Mouse (Mus musculus): ENCODE measurements at regions not wholly inside any gene's neighbourhood (a gene's known extent, or its start where the extent isn't known, plus 50 kb on each side); places are given as distances from the start of the nearest gene placed in this dataset.

DNA sequence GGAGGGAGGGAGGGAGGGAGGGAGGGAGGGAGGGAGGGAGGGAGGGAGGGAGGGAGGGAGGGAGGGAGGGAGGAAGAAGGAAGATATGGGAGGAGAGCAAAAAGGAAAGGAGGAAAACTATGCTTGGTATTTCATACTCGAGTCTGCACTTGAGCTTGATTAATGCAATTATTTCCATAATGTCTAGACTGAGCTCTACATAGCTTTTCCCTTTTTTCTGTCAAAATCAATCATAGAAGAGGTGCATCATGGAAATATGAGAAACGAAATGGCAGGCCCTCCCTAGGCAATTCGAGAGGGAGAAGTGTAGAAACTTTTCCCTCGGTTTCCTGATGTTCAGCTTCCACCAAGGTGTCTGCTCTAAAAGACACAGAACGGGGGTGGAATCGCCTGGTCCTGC, 417.6 kb downstream of the Plk2 start:
- DNase-seq = peak; percentile 16

DNA sequence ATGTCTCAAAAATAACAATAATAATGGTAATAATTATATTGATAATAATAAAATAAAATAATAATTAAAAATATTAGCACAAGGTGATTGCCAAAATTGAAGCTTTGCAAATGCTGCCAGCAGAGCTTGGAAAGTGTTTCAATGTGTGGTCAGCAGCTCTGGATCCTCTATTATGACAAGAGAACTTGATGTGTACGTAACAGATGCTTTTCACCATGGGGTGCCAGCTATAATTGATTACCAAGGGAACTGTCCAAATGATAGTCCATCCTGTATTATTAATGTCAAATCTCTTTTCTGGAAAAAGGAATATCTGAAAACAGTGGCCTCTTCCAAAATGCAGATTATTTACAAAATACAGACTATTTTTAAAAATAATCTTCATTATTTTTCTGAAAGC, 419.2 kb downstream of the Plk2 start:
- no peak for DNase-seq

DNA sequence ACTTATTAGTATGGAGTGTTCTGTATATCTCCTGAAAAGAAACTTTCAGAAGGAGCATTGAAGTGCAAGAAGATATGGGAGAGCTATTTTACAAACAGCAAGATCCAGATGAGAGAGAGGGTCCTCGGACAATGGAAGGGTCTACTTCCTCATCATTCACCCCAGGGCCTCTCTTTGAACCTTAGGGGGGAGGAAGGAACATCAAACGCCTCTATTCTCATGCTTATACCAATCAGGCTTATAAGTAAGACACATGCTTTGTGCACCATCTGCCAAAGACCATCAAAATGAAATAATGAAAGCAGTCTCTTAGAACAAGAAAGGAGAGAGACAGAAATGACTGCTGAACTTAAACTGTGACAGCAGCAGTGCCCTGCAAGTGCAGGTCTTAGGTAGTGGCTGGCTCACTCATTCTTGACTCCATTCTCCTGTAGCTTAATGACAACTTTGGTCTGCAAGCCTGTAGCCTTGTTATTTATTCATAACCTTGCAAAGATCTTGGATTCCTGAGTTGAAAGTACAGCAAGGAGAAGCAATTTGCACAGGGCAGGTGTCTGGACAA, 424.5 kb downstream of the Plk2 start:
- DNase-seq = peak; percentile 4

DNA sequence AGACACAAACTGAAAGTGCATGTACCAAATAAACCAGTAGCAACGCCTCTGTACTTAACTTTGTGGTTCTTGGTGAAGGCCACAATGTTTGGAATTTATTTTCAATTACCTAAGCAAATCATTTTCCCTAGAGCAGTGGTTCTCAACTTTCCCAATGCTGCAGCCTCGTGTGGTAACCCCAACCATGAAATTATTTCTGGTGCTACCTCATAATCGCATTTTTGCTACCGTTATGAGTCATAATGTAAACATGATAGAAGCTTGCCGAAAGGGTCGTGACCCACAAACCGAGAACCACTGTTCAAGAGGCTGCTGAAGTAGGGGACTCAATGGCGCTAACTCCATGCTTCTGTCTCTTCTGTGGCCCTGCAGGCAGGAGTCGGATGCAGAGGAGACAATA, 429.9 kb upstream of the Actbl2 start:
- DNase-seq = no peak

DNA sequence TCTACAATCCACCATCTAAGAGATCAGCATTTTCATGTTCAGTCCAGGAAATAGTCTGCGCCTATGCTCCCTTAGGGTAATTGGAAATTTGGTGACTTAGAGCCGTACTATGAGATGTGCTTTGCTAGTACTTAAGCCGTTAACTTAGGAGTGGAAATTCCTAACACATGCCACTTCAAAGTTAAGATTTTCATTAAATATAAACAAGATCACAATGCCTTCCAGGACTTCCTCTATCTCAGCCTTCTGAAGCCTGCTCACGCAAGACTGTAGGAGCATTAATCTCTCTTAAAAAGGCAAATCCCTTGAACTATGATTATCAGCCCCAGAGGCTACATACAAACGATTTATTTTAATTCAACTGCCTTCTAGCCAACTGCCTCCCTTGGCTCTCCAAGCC, 422.4 kb upstream of the Actbl2 start:
- DNase-seq = no peak

DNA sequence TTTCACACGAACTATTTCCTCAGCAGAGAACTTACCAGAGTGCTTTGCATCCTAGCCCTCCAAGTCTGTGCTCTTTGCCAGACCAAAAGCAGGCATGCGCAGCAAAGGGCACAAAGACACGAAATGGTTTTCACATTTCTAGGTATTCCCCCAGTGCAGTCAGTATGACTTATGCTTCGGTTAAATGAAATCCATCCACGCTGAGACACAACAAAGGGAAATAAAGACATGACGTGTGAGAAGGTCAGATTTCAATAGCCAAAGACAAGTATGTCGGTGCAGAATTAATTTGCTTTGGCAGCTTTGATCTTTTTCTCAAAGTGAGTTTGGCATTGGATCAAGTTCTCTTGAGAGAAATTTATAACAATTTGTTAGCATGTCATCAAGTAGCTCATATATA, 417.9 kb upstream of the Actbl2 start:
- peak; percentile 25 for DNase-seq

DNA sequence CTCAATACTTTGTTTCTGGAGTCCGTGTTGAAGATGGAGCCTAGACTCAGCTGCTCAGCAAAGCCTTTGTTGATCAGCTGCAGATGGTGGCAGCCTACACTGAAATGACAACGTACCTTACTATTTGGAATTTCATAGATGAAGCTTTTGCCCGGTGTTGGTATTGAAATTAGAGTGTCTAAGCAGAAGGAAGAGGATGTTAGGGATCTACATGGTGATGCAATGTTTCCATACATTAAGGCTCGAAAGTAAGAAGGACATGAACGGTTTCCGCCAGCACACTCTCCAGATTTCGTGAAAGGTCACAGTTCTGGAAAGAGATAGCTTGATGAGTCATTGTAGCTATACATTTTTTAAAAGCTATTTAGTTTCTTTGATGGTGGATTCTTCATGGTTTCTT, 412.9 kb upstream of the Actbl2 start:
- DNase-seq = no peak

DNA sequence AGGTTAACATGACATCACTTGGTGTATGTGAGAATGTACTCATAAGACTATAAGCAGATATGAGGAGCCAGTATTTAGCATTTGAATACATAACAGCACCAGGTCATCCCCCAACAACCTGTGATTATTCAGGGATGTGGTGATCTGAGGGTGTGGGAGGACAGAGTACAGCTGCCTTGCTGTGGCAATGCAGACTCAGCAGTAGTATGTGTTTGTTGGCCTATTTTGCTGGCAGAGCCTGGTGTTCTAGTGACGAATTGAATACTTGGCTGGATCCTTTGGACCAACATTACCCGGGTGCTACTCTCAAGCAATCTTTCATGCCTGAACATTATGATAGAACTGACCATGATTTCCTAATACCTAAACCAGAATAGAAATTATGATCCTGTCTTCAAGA, 409.1 kb upstream of the Actbl2 start:
- DNase-seq = no peak

DNA sequence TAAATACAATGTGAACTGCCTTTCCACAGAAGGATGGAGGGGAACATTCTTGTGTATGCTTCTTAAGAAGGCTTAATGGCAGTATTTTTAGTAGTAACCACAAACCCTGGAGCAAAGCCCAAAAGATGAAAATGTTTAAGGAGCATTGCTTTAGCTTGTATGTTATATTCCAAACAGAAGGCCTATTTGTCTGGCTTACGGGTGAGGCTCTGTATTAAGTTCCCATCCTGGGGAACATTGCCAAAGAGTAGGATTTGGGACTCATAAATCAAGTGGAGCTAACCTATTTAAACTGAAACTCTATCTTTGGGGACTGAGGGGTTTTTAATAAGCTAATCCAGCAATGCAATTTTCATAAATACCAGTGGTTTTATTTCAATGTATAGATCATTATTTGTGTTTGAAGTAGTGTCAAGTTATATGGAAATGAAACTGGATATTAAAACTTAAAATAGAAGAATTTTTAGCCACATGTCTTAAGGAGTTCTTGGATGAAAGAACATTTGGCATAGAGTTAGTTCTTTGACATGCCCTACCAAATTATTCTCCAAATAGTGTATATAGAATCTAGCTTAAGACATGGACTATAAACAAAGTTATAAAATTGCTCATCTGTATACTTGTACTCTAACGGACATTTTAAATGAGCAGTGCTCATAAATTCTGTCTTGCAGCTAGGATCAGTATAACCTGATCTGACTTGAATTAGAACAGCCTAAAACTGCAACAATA, 401.7 kb upstream of the Actbl2 start:
- DNase-seq = no peak

DNA sequence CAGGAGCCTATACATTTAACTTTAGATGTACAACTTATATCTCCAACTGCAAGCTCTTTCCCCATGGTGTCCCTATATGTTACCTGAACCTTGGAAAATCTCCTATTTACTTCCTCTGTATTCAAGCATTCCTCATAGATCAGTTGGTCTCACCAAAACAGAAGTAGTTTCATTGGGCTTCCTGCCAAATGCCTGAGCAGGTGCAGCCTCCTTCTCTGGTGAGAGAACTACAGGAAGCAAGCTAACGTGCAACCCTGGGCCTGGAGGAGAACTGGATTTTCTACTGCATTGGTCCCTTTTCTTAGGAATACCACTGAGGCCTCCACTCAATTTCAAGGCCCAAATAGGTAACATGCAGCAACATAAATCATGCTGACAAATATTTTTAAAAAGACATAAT, 400.6 kb upstream of the Actbl2 start:
- DNase-seq = no peak

DNA sequence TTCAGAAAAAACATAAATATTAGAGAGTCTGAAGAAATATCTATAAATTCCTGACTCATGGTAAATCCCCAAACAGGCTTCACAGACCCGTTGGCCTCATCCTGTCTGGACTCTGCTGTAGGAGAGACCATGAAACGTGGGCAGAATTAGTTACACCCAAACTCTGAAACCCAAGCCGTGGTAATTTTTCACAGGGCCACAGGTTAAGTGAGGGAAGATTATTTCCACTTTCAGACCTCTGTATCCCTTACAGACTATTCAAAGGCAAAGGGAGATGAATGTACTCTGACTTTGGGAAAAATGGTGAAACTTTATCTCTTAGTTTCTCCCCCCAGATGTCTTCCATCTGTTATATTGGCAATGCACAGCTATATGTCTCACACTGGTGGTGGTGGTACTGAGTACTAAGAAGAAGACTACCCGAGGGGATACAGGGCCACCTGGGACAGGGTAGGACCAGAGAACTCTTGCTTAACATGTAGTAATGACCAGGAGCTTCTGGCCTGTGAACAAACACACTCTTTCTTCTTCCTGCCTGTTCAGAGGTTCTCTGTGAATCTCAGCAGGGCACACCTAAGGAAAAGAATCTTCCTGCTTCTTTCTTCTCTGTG, 388.8 kb upstream of the Actbl2 start:
- no peak for DNase-seq

DNA sequence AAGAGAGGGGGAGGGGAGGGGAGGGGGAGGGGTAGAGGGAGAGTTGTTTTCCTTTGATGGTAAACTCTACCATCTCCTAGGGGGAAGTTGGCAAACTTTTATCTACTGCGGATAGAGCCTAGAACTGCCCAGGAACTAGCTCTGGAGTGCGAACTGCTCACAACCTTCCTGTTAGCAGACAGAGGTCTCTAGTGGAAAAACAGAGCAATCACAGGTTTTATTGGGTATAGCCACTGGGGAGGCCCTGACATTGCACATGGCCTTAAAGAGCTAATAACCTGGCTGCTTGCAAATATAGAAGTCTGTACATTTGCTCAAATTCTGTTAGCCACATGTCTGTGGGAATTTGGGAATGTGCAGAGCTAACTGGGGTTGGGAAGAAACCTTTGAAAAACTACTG, 388.1 kb upstream of the Actbl2 start:
- no peak for DNase-seq

DNA sequence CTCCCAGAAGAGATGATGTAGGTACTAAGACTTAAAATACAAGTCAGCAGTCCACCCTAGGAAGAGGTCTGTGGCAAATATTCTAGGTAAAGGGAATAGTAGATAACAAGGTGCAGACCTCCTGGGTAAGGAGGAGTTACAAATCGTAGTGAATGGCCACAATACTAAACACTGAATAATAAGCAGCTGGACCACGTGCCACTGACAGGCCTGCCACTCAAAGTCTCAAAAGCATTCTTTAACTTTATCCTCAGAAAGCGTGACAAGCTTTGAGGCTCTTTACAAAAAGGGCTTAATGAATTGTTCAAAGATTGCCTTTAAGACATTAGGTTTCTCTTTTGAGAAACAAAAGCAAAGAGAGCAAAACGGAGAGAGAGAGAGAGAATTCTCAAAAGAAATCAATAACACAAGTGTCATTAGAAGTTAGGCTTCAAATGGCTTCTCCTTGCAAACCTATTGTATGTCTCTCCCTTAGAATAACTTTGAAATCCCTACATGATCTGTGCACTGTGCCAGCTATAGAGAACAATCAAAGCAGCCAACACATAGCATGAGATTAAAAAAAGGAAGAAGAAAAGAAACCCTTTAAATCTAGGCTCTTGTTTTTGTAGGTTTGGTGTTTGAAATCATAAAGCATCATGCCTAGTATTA, 383.6 kb upstream of the Actbl2 start:
- DNase-seq = peak; percentile 15

DNA sequence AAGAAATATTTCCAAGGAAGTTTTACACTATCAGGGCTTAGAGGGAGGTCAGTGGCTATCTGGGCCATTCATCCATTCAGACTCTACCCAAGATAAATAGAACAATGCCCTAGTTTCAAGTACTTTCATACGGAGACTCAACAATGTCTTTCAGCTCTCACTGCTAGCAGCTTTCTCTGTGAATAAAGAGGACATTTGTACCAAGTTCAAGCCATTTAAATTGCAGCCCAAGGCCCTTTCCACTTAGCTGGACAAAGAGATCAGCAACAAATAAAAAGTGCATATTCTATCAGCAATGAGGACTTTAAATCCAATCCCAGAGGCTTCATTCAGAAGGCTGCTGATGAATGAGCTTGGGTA, 383.1 kb upstream of the Actbl2 start:
- DNase-seq = peak; percentile 51

DNA sequence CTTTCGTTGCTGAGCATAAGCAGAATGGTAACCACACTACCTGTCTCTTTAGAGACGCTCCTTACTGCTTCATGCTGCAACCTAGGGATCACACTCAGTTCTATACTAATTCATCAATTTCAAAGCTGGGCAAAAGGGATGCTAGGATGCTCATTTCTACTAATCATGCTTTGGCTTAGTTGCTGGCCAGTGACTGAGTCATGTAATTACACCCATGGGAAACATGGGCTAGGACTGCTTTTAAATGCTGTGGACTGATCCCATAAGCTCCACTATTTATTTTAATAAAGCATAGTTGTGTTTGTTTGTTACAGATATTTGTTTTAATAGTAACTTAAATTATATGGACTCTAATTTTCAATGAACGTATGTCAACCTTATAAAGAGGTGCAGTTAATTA, 373.2 kb upstream of the Actbl2 start:
- DNase-seq = no peak

DNA sequence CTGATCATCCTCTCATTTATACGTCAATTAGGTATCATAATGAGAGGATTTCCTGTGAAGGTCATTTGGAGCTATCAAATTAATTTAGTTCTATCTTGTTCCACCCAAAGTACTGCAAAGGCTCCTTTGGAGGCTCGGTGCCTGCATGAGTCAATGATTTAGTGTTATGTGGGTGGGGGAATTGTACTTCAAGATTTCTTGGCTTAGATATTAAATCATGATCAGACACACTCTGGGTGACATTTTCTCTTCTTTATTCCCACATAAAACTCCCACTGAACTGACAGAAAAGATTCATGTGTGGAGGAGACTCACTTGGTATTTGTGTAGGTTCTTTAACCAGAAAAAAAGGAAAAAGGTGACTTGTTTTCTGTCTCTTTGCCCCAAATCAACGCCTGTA, 372.6 kb upstream of the Actbl2 start:
- DNase-seq = no peak

DNA sequence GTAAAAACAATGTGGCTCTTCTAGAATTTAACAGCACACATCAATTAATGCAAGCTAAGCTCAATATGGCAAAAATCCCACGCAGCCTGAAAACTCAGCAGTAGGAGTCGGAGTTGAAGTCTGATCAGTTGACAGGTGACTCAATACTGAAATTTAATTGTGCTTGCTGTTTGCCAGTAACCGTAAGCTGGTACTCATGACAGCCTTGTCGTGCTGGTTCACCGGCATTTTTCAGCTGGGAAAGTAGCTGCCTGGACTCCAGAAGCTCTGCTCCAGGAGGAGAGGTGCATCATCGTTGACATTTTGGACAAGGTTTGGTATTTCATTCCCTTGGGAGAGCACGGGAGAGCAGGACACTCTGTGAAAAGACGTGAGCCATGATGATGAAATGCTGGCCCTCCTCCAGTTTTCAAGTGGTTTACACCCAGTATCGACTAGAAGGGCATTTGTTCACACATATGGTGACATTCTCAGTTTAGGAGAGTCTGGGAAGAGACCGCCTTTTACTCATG, 372.1 kb upstream of the Actbl2 start:
- DNase-seq = no peak

DNA sequence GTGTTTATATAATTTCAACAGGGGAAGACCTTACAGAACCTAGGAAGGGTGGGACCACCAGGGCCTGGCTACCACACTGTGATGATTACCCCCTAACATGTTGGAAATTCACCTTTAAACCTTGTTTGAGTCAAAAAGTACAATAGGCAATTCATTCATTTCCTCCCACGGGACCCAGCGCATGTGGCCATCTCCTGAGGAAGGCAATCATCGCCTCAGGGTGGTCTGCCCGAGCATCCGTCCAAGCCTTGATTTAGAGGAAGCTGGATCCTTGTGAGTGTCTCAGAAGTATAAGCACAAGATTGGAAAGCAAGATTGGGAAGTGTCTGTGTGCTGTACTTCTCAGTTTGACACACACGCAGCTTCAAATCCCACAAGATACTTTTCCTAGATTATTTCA, 360.9 kb upstream of the Actbl2 start:
- no peak for DNase-seq

DNA sequence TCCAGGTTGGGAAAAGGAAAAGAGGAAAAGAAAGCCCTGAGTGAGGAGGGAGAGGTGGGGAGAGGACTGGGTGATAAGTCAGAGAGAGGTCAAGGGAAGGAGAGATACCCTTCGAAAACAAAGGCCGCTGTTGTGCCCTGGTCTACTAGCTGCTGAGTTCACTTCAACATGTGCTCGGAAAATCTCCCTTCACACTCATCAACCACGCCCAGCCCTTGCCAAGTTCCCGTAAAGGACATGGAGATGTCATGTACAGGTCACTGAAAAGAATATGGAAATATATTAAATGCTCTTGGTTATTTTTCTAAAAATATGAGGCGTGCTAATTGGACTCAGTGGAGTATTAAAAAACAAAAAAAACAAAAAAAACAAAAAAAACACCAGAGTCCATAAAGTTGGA, 359.5 kb upstream of the Actbl2 start:
- DNase-seq = no peak

DNA sequence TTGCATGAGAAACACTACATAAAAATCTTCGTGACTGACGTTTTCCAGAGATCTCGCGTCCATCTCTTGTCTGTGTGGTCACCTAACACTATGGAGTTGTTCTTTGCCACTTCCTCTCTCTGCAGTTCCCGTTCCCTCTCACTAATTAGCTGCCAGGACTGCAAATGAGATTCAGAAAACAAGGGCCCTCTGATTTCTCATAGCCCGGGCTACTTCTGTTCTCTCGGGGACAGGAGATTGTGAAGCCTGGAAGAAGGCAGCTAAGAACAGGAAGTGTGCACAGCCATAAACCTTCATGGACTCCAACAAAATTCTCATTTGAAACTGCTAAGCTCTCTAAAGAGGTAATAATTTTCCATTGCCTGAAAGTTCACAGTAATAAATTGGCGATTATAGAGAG, 358.9 kb upstream of the Actbl2 start:
- DNase-seq = no peak

DNA sequence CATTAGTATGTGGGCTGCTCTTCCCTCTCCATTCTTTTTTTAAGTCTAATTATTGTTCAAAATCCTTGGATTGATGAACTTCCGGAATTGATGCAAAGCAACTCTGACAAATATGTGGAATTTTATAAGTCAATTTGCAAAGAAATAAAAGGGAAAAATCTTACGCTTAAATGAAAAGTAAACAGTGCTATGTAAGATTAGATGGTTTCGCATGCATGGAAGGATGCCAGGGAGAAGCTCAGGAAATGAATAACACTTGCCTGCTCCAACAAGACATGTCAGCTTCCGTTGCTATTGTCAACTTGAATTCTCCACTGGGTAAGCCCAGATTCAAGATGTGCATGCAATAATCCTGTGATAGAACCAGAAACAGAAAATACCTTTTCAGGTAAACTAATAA, 357.2 kb upstream of the Actbl2 start:
- DNase-seq = no peak

DNA sequence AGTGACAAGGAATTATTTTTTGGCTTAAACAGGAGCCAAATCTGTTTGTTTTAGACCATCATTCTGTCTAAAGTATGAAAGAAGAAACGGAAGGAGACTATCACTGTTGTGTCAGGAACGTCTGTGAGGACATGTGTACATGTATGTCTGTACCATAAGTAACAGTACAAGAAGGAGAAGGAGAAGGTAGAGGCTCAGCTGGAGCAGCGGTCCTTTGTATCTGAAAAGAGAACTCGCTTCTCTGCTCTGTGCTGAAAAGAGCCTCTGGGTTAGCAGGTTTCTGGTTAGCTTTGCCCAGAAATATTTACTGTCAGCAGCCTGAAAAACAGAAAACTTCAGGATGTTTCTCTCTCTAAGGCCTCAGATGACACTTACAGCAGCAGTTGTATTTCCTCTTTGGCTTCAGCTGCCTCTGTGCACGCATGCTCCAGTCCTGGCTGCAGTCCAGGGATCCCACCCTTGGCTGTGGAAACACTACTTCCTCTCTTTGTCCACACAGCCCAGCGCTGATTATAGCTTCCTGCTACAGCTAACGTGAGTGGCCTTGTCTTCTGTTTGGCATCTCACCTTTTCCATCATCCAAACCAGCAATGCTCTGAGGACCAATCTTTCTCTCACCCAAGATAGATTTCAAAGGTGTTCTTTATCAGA, 351.7 kb upstream of the Actbl2 start:
- DNase-seq = no peak

DNA sequence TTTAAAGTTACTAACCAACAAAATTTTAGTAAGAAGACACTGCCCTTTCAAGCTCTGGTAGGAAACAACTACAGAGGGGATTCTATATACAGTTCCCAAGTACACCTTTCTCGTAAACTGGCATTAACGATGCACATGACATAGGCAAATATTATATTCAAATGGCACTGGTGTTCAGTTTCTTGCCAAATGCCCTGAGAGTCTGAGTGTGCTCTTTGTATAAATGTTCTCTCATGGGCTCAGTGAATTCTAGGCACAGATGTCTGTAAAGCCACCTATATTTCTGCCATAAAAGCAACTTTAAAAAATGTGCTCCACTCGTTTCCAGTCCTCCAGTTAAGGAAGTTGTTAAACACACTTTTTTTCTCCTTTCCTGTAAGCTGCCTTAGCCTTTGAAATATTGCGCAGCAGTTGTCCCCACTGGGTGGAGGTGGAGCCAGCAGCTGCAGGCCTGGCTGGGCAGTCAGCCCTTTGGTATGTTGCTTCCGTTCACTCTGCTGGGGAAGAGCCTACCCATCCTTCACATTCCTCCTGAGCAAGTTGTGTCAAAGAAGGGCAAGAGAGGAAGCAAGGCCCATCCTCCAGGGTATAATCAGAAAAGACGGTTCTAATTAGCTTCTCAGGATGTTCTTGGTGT, 347.4 kb upstream of the Actbl2 start:
- DNase-seq = no peak
